Mouse (Mus musculus): ENCODE results near the gene Bmyc. TPM values are rescaled to one million over a fixed set of nuclear protein-coding genes. Genes with fewer than 3 reads are reported as not detected.
"Not testable (repeated sequence)": the region's sequence is repeated elsewhere in the genome, so short reads cannot be mapped to it uniquely, and the experiment has no call there.

The Bmyc gene
- polyA plus RNA-seq, 1 experiment from 2014 or later = 57.8 TPM

GRCm38 (mm10) chr2:25717222-25717621 is 10.7 kb downstream of the Bmyc start:
- Histone ChIP-seq H3K27ac (ENCODE audit: low read length) (no peak overlapping the region), H3K4me2 (replicated peaks; ENCODE audit: low read depth, low read length) (no peak overlapping the region), H3K4me1 (ENCODE audit: insufficient read depth, low read depth, low read length) (no peaks in the 10 kb centered on the region), H3K9ac (replicated peaks; ENCODE audit: low read depth) (no peak overlapping the region), H3K36me3 (ENCODE audit: insufficient read depth, low read length) (no peaks in the 10 kb centered on the region), H3K27me3 (replicated peaks; ENCODE audit: insufficient read depth, low read length) (no peaks in the 10 kb centered on the region), H3K4me3 (ENCODE audit: low read depth, low read length) (no peak overlapping the region), H3K9me3 (ENCODE audit: low read length) (no peaks in the 10 kb centered on the region)
- ATAC-seq (no peak), DNase-seq (ENCODE audit: low spot score) (no peak)
- TF ChIP-seq EP300 (IDR thresholded peaks at IDR 0.05) (no peak), CTCF (IDR thresholded peaks at IDR 0.05) (no peak)

DNA sequence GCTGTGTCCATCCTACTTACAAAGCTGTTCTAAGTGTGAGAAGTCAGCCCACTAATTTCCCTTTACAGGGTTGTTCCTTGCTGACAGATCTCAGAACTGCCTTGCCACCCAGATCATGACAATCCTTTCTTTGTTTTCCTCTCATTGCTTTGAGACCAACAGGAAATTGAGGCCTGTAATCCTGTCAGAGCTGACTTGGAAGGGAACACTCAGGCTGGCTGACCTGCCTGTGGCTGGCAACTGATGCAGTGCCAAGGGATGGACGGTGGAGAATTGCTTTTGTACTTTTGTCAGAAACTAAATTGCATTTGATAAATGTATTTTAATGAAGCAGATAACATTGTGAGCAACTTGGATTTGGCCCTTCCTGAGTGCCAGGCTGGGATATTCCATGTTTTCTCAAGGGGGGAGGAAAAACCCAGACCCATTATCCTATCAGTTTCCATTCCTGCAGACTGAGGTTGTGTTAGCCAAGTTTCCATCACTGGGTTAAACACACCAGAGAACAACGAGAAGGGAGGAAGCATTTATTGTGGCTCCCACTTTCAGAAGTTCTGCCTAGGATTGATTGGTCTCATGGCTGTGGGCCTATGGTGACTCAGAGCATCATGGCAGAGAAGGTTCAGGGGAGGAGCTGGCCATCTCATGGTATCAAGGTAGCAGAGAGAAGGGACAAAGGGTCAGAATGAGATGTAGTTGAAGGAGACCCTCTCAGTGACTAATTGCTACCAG is 26.8 kb downstream of the Bmyc start:
- no peaks in the 10 kb centered on the region for H3K36me3 ChIP-seq (ENCODE audit: insufficient read depth, low read length)
- no peak overlapping the region for H3K9ac ChIP-seq (replicated peaks; ENCODE audit: low read depth)
- ATAC-seq = no peak
- no peak overlapping the region for H3K27ac ChIP-seq (ENCODE audit: low read length)
- H3K4me1 ChIP-seq (ENCODE audit: insufficient read depth, low read depth, low read length) = no peaks in the 10 kb centered on the region
- no peak for TF ChIP-seq EP300 (IDR thresholded peaks at IDR 0.05)
- no peak for TF ChIP-seq CTCF (IDR thresholded peaks at IDR 0.05)
- H3K9me3 ChIP-seq (ENCODE audit: low read length) = no peaks in the 10 kb centered on the region
- no peak overlapping the region for H3K4me3 ChIP-seq (ENCODE audit: low read depth, low read length)
- no peaks in the 10 kb centered on the region for H3K27me3 ChIP-seq (replicated peaks; ENCODE audit: insufficient read depth, low read length)
- H3K4me2 ChIP-seq (replicated peaks; ENCODE audit: low read depth, low read length) = no peak overlapping the region
- WGBS = 51% methylated on average over 2 of the region's 2 CpGs
- no peak for DNase-seq (ENCODE audit: low spot score)

DNA sequence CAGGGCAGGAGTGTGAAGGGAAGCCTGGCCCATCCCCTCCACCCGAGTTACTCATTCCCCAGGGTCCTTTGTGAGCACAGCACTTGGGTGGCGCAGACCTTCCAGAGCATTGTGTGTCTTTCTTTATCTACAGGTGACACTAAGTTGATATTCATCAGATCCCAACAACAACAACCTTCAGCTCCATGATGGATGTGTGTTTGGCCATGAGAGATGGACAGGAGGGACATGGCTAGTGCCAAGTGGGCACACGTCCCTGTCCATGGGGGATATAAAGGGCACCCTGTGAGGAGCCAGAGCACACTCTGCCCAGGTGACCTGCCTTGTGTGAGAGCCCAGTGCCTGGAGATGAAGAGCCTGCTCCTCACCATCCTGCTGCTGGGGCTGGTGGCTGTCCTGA is 30.2 kb downstream of the Bmyc start, which contains the start of gene Obp2b:
Gene Obp2b (plus strand): TSS at position 301 of the 400 bp plus-strand sequence.
- H3K4me3 ChIP-seq (ENCODE audit: low read depth, low read length); H3K27ac ChIP-seq (ENCODE audit: low read length); H3K36me3 ChIP-seq (ENCODE audit: insufficient read depth, low read length); H3K4me1 ChIP-seq (ENCODE audit: insufficient read depth, low read depth, low read length); ATAC-seq; H3K4me2 ChIP-seq (replicated peaks; ENCODE audit: low read depth, low read length); H3K27me3 ChIP-seq (replicated peaks; ENCODE audit: insufficient read depth, low read length); H3K9me3 ChIP-seq (ENCODE audit: low read length); H3K9ac ChIP-seq (replicated peaks; ENCODE audit: low read depth); DNase-seq (ENCODE audit: low spot score): not testable (repeated sequence)
- WGBS = 55% methylated on average over 3 of the region's 3 CpGs

GRCm38 (mm10) chr2:25741671-25742070 is 35.1 kb downstream of the Bmyc start:
- no peak overlapping the region for H3K27ac ChIP-seq (ENCODE audit: low read length)
- no peaks in the 10 kb centered on the region for H3K9me3 ChIP-seq (ENCODE audit: low read length)
- no peak for TF ChIP-seq CTCF (IDR thresholded peaks at IDR 0.05)
- H3K4me3 ChIP-seq (ENCODE audit: low read depth, low read length) = no peak overlapping the region
- no peak overlapping the region for H3K9ac ChIP-seq (replicated peaks; ENCODE audit: low read depth)
- ATAC-seq (no peak), DNase-seq (ENCODE audit: low spot score) (no peak)
- H3K4me1 ChIP-seq (ENCODE audit: insufficient read depth, low read depth, low read length) = no peaks in the 10 kb centered on the region
- no peaks in the 10 kb centered on the region for H3K36me3 ChIP-seq (ENCODE audit: insufficient read depth, low read length)
- H3K4me2 ChIP-seq (replicated peaks; ENCODE audit: low read depth, low read length) = no peak overlapping the region
- no peaks in the 10 kb centered on the region for H3K27me3 ChIP-seq (replicated peaks; ENCODE audit: insufficient read depth, low read length)
- WGBS = 74% methylated on average over 1 of the region's 1 CpGs

GRCm38 (mm10) chr2:25754201-25754600 is 47.7 kb downstream of the Bmyc start:
- no peak for DNase-seq (ENCODE audit: low spot score)
- H3K9ac ChIP-seq (replicated peaks; ENCODE audit: low read depth) = no peak overlapping the region
- H3K27ac ChIP-seq (ENCODE audit: low read length) = no peak overlapping the region
- no peak overlapping the region for H3K4me3 ChIP-seq (ENCODE audit: low read depth, low read length)
- no peak for TF ChIP-seq CTCF (IDR thresholded peaks at IDR 0.05)
- no peak for TF ChIP-seq EP300 (IDR thresholded peaks at IDR 0.05)
- H3K9me3 ChIP-seq (ENCODE audit: low read length) = no peaks in the 10 kb centered on the region
- H3K4me2 ChIP-seq (replicated peaks; ENCODE audit: low read depth, low read length) = no peak overlapping the region
- H3K36me3 ChIP-seq (ENCODE audit: insufficient read depth, low read length) = no peaks in the 10 kb centered on the region
- ATAC-seq = no peak
- WGBS = 90% methylated on average over 1 of the region's 1 CpGs
- H3K27me3 ChIP-seq (replicated peaks; ENCODE audit: insufficient read depth, low read length) = no peaks in the 10 kb centered on the region
- no peaks in the 10 kb centered on the region for H3K4me1 ChIP-seq (ENCODE audit: insufficient read depth, low read depth, low read length)

Other genes starting within 250 kb of the Bmyc start
- 633 and 715 TPM in 2 replicates for gene Clic3, start 249.9 kb upstream of the Bmyc start, polyA plus RNA-seq (2015; fragmentation: Nextera tagmentation; extraction: Ambion mirVana)
- gene Paxx, start 245.6 kb upstream of the Bmyc start, polyA plus RNA-seq (2015; fragmentation: Nextera tagmentation; extraction: Ambion mirVana) = 67.4 and 68.9 TPM in 2 replicates
- 5.8 and 6.1 TPM in 2 replicates for gene Ptgds, start 236.7 kb upstream of the Bmyc start, polyA plus RNA-seq (2015; fragmentation: Nextera tagmentation; extraction: Ambion mirVana)
- gene Lcn12, start 212.8 kb upstream of the Bmyc start, polyA plus RNA-seq (2015; fragmentation: Nextera tagmentation; extraction: Ambion mirVana) = not detected in 2 replicates
- 39.7 and 43.4 TPM in 2 replicates for gene Fbxw5, start 206.0 kb upstream of the Bmyc start, polyA plus RNA-seq (2015; fragmentation: Nextera tagmentation; extraction: Ambion mirVana)
- gene C8g, start 205.0 kb upstream of the Bmyc start, polyA plus RNA-seq (2015; fragmentation: Nextera tagmentation; extraction: Ambion mirVana) = 2.6 and 3.2 TPM in 2 replicates
- 20.7 and 21.0 TPM in 2 replicates for gene Traf2, start 159.8 kb upstream of the Bmyc start, polyA plus RNA-seq (2015; fragmentation: Nextera tagmentation; extraction: Ambion mirVana)
- 297 and 329 TPM in 2 replicates for gene Edf1, start 148.9 kb upstream of the Bmyc start, polyA plus RNA-seq (2015; fragmentation: Nextera tagmentation; extraction: Ambion mirVana)
- gene Mamdc4, start 131.9 kb upstream of the Bmyc start, polyA plus RNA-seq (2015; fragmentation: Nextera tagmentation; extraction: Ambion mirVana) = 0.31 and 1.2 TPM in 2 replicates
- gene Phpt1, start 131.5 kb upstream of the Bmyc start, polyA plus RNA-seq (2015; fragmentation: Nextera tagmentation; extraction: Ambion mirVana) = 97.7 and 103 TPM in 2 replicates
- gene Ajm1, start 125.0 kb upstream of the Bmyc start, polyA plus RNA-seq (2015; fragmentation: Nextera tagmentation; extraction: Ambion mirVana) = 0.07 TPM in 1 of 2 replicates, not detected in the other
- gene Rabl6, start 98.2 kb upstream of the Bmyc start, polyA plus RNA-seq (2015; fragmentation: Nextera tagmentation; extraction: Ambion mirVana) = 34.7 and 41.2 TPM in 2 replicates
- gene Ccdc183, start 89.1 kb upstream of the Bmyc start, polyA plus RNA-seq (2015; fragmentation: Nextera tagmentation; extraction: Ambion mirVana) = 0.38 and 0.44 TPM in 2 replicates
- gene Tmem141, start 84.7 kb upstream of the Bmyc start, polyA plus RNA-seq (2015; fragmentation: Nextera tagmentation; extraction: Ambion mirVana) = 26.0 and 29.9 TPM in 2 replicates
- 2.5 and 2.8 TPM in 2 replicates for gene Fcna, start 78.7 kb upstream of the Bmyc start, polyA plus RNA-seq (2015; fragmentation: Nextera tagmentation; extraction: Ambion mirVana)
- not detected in 2 replicates for gene Lcn8, start 53.6 kb upstream of the Bmyc start, polyA plus RNA-seq (2015; fragmentation: Nextera tagmentation; extraction: Ambion mirVana)
- not detected in 2 replicates for gene Lcn5, start 48.8 kb upstream of the Bmyc start, polyA plus RNA-seq (2015; fragmentation: Nextera tagmentation; extraction: Ambion mirVana)
- gene Lcn6, start 30.0 kb upstream of the Bmyc start, polyA plus RNA-seq (2015; fragmentation: Nextera tagmentation; extraction: Ambion mirVana) = not detected in 2 replicates
- not detected in 2 replicates for gene Lcn10, start 24.0 kb upstream of the Bmyc start, polyA plus RNA-seq (2015; fragmentation: Nextera tagmentation; extraction: Ambion mirVana)
- not detected in 2 replicates for gene Obp2a, start 6.7 kb upstream of the Bmyc start, polyA plus RNA-seq (2015; fragmentation: Nextera tagmentation; extraction: Ambion mirVana)
- not detected in 2 replicates for gene Obp2b, start 30.3 kb downstream of the Bmyc start, polyA plus RNA-seq (2015; fragmentation: Nextera tagmentation; extraction: Ambion mirVana)
- not detected in 2 replicates for gene Lcn3, start 58.8 kb downstream of the Bmyc start, polyA plus RNA-seq (2015; fragmentation: Nextera tagmentation; extraction: Ambion mirVana)
- not detected in 2 replicates for gene Lcn11, start 70.3 kb downstream of the Bmyc start, polyA plus RNA-seq (2015; fragmentation: Nextera tagmentation; extraction: Ambion mirVana)
- 0.51 and 0.95 TPM in 2 replicates for gene Gm13539, start 75.5 kb downstream of the Bmyc start, polyA plus RNA-seq (2015; fragmentation: Nextera tagmentation; extraction: Ambion mirVana)
- not detected in 2 replicates for gene Glt6d1, start 109.1 kb downstream of the Bmyc start, polyA plus RNA-seq (2015; fragmentation: Nextera tagmentation; extraction: Ambion mirVana)
- not detected in 2 replicates for gene Lcn9, start 116.4 kb downstream of the Bmyc start, polyA plus RNA-seq (2015; fragmentation: Nextera tagmentation; extraction: Ambion mirVana)
- not detected in 2 replicates for gene Sohlh1, start 140.5 kb downstream of the Bmyc start, polyA plus RNA-seq (2015; fragmentation: Nextera tagmentation; extraction: Ambion mirVana)
- 0.17 and 0.21 TPM in 2 replicates for gene Kcnt1, start 157.0 kb downstream of the Bmyc start, polyA plus RNA-seq (2015; fragmentation: Nextera tagmentation; extraction: Ambion mirVana)

Measured in lung, postnatal 0 days (tissue).